Mouse (Mus musculus) liver, adult 2 months (tissue): ENCODE measurements at regions not wholly inside any gene's neighbourhood (a gene's known extent, or its start where the extent isn't known, plus 50 kb on each side); places are given as distances from the start of the nearest gene placed in this dataset.

Experiments used
- CTCF ChIP-seq: fragments of 200-500 bp; IDR thresholded peaks from 2 replicates; pipeline ENCODE4 v1.5.1; 2011; ENCODE audit warnings: low read depth, low read length, control low read depth
- POLR2A ChIP-seq: fragments of 200-500 bp; IDR thresholded peaks from 2 replicates; pipeline ENCODE4 v1.6.1; 2011; ENCODE audit warnings: low read length, control low read depth; ENCODE audit not compliant: insufficient read depth; ENCODE audit errors: extremely low read depth

GRCm38 (mm10) chr3:133738936-133739335 lies 194.0 kb upstream of the Tet2 start:
- no peak for TF ChIP-seq POLR2A
- no peak for TF ChIP-seq CTCF
